Mouse (Mus musculus) spleen, adult 2 months (tissue): ENCODE results near the gene Tbc1d9b.

Experiments used
- CTCF ChIP-seq: fragments of 200-500 bp; IDR thresholded peaks from 2 replicates; pipeline ENCODE4 v1.5.1; 2011; ENCODE audit warnings: mild to moderate bottlenecking, inconsistent platforms; ENCODE audit not compliant: insufficient read depth, insufficient read length, insufficient replicate concordance; ENCODE audit errors: extremely low read depth
- POLR2A ChIP-seq: fragments of 200-500 bp; IDR thresholded peaks from 2 replicates; pipeline ENCODE4 v1.6.1; 2011; ENCODE audit warnings: low read depth, low read length, inconsistent platforms

DNA sequence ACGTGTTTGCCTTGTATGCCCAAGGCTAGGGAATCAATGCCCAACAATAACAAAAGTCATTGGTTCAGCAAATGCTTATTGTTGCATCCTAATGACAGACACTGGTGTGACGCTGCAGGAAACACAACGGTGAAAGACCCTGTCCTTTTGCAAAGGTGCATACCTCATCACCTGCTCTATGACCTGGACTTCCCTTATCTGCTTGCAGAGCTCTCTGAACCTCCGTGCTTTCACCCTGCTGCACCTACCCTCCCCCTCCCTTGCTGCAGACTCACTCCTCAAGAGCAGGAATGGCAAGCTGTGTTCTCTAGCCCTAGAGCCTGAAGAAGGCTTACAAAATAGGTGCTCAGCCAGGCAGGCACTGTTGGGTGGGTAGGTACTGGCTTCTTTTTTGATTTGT is 63.6 kb downstream of the Tbc1d9b start:
- no peak for TF ChIP-seq CTCF
- TF ChIP-seq POLR2A: no peak
